Mouse (Mus musculus): ENCODE results near the gene Prkaa1.

Prkaa1 gene

GRCm38 (mm10) chr15:5128176-5128940, 15.3 kb upstream of the Prkaa1 start:
- in situ Hi-C loops (cut with MboI, MseI): loop anchor here (25.0 kb wide), 1 partner anchor 1459 kb away; no protein-coding TSS in a partner anchor

DNA sequence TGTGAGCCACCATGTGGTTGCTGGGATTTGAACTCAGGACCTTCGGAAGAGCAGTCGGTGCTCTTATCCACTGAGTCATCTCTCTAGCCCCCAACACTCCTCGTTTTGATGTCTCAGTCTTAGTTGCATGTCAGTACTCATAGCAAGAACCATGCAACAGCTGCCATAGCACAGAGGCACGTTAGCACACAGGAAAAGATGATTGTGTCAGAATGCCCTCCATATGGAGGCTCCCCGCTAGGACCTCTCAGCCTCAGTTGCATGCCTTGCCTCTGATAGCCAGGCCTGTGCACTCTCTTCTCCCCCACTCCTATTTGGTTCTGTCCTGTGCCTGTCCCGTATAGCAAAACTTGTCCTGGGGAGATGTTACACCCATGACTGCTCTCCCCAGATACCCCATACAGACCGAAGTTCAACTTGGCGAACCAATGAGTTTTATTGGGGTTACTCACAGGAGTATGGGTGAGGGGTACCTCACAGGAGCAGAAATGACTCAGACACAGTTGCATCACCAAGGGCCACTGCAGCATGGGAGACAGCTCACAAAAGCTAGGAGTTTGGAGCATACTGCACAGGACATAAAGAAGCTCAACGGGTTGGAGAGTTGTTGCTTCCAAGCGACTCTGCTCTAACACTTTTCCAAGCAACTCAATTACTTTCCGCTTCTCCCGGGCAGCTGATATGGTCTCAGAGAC, 14.4 kb upstream of the Prkaa1 start:
- in situ Hi-C loops (cut with MboI, MseI): loop anchor here (25.0 kb wide), 1 partner anchor 1458 kb away; no protein-coding TSS in a partner anchor

DNA sequence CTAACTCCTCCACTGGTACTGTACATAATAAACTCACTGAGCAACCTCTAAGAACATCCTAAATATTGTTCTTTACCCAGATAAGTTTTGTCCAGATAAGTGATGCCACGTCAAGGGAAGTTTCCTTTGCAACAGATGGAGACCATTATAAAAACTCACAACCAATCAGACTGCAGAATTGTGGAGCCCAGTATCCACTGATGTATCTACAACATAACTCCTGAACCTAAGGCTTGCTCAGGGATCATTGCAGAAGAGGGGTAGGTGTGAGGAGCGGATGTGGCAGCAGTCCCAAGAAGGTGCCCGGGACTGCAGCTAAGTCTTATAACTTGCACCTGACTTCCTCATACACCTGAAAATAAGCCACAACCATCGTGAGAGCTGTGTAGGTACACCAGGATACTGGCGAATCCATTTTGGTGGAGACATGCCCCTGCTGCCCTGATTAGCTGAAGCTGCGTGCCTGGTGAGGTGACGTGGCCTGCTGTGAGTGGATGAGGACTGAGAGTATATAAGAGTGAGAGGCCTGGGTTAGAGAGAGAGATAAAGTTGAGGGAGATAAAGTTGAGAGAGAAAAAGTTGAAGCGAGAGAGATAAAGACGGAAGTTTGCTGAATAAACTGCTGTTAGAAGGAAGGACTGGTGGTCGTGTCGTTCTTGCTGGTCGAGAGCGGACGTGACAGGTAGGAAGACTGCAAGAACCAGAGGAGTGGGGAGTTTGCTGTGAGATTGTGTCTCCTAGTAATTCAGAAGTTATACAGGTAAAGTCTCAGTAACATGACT, 12.6 kb upstream of the Prkaa1 start:
- in situ Hi-C loops (cut with MboI, MseI): loop anchor here (25.0 kb wide), 1 partner anchor 1456 kb away; no protein-coding TSS in a partner anchor

GRCm38 (mm10) chr15:5133301-5133700, 10.4 kb upstream of the Prkaa1 start:
- in situ Hi-C loops (cut with MboI, MseI): loop anchor here (25.0 kb wide), 1 partner anchor 1454 kb away; no protein-coding TSS in a partner anchor

GRCm38 (mm10) chr15:5134179-5134578, 9.5 kb upstream of the Prkaa1 start:
- in situ Hi-C loops (cut with MboI, MseI): loop anchor here (25.0 kb wide), 1 partner anchor 1453 kb away; no protein-coding TSS in a partner anchor

DNA sequence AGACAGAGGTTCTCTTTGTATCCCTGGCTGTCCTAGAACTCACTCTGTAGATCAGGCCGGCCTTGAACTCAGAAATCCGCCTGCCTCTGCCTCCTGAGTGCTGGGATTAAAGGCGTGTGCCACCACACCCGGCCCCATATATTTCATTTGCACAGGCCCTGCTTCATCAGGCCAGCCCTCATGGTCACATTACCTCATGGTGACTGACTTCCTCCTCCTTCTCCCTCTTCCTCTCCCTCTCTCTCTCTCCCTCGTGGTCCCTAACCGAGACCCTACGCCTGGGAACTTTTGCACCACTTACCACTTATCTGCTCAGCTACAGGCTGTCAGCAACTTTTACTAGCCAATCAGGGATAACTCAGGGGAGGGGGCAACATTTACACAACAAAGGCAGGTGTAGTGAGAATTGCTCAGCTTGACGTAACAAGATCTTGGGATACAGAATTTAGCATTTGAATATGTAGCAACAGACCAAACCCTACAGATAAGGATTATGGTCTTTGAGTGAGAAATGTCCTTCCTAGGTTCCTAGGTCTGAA, 8.6 kb upstream of the Prkaa1 start:
- in situ Hi-C loops (cut with MboI, MseI): loop anchor here (25.0 kb wide), 1 partner anchor 1452 kb away; no protein-coding TSS in a partner anchor

DNA sequence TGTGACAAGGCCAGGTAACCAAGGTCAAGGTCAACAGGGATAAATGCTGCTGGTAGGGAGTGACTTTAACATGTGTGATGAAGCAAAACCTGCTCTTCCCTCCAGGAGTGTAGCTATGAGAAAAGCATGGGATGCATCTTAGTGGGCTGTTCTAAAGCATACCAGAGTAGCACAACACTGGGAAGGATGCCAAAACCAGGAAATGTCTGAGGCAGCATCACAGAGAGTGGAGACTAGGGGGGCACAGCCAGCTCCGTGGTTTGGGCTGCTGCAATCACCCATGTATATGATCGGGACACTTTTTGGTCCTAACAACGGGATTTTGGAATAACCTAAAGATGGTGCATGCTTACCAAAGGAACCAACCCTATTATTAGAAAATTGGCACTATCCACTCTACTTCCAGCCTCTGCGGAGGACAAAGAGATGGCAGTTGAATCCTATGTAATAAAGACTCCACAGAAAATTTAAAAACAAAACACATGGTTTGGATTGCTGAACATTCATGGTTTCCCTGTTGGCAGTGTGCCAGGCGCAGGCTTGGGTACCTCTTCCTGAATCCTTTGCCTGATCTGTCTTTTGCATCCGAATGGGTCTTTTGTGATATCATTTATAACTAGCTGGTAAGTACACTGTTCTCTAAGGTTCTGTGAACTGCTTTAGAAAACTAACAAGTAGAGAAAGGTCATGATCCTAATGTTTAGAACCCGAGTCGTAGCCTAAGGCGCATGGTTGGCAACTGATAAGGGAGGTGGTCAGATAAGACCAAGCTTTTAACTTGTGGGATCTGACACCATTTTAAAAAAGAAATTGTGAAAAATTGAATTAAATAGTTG, 5.4 kb upstream of the Prkaa1 start:
- in situ Hi-C loops (cut with MboI, MseI): loop anchor here (25.0 kb wide), 1 partner anchor 1449 kb away; no protein-coding TSS in a partner anchor

DNA sequence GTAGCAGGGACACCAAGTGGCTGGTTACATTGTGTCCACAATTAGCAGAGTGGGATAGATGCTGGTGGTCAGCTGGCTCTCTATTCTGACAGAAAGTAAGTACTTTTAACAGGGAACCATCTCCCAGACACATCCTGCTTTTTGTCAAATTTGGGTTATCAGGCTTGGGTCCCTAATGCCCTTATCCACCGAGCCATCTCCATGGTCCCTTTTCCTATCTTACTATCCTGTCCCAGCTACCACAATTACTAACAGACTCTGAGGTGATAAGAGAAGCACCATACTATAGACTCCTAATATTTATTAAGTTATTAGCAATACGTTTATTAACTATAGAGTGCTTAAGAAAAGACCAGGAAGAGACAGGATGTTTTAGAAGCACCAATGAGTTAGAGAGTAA, 4.3 kb upstream of the Prkaa1 start:
- in situ Hi-C loops (cut with MboI, MseI): loop anchor here (25.0 kb wide), 1 partner anchor 1448 kb away; no protein-coding TSS in a partner anchor

- in situ Hi-C loops (cut with MboI, MseI): loop anchor here (25.0 kb wide), 1 partner anchor 1447 kb away; no protein-coding TSS in a partner anchor
These were observed 3.8 kb upstream of the Prkaa1 start for GRCm38 (mm10) chr15:5139863-5140262.

- in situ Hi-C loops (cut with MboI, MseI): loop anchor here (25.0 kb wide), 1 partner anchor 1447 kb away; no protein-coding TSS in a partner anchor
These were observed 3.3 kb upstream of the Prkaa1 start for GRCm38 (mm10) chr15:5140357-5140756.

DNA sequence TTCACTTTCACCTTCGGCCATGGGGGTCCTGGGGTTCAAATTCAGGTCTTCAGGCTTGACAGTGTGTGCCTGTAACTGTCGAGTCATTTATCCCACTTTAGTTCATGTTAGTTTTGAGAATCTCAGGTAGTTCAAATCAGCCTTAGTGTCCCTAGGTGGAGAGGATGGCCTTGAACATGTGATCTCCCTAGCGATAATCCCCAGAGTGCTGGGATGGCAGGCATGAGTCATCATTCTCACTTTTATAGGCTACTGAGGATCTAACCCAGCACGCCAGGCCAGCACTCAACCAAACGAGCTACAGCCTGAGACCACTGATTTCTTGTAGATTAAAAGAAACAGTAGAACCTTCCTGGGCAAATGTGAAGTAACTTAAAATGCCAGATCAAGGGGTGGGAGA, 1.6 kb upstream of the Prkaa1 start:
- in situ Hi-C loops (cut with MboI, MseI): loop anchor here (25.0 kb wide), 1 partner anchor 1445 kb away; no protein-coding TSS in a partner anchor

DNA sequence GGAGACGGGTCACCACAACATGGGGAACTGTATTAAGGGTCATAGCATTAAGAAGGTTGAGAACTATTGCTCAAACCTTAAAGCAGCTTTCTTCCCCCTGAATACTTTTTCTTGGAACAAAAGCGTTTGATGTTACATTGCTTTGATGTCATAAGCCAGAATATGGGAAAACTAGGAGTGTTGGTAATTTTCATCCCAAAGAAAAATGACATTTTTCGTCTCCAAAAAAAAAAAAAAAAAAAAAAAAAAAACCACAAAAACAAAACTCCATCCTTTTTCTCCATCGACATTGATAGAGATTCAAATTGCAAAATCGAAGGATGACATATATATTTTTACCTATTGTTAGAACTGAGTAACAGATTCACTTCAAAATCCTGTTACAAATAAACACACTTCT, 947 bp upstream of the Prkaa1 start:
- in situ Hi-C loops (cut with MboI, MseI): loop anchor here (25.0 kb wide), 1 partner anchor 1445 kb away; no protein-coding TSS in a partner anchor

GRCm38 (mm10) chr15:5144021-5144778, 539 bp downstream of the Prkaa1 start:
- in situ Hi-C loops (cut with MboI, MseI): loop anchor here (25.0 kb wide), 1 partner anchor 1443 kb away; no protein-coding TSS in a partner anchor

DNA sequence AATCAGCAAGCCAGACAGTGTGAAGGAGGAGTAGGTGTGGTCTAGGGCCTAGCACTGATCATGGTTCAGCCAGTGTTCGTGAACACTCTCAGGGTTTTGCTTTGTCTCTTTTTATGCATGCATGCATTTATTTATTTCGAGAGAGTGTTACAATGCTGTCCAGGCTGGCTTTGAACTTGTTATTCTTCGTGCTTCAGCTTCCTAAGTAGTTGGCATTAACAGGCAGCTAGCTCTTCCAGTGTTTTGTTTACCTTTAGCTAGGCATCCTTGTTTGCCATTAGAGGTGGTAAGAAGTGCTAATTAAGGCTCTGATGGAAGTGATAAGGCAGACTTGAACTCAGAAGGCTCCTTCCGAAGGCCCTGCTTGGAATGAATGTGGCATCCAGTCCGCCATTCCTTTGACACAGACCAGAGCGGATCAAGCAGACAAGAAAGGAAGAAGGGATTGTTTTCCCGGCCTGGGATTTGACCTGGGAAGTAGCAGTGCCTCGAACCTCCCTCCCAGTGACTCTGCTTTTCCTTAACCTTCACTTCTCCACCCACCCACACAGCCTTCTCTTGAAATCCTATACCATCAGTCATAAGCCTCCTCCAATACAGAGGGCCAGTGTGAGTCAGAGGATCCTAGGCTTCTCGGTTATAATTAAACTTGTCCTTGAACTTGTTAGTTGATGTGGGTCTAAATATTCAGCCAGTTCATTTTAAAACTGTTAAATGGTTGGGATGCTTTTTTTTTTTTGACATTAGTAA, 1.7 kb downstream of the Prkaa1 start:
- in situ Hi-C loops (cut with MboI, MseI): loop anchor here (5.0 to 25.0 kb wide), 3 partner anchors 37 to 1442 kb away; no protein-coding TSS in a partner anchor

- in situ Hi-C loops (cut with MboI, MseI): loop anchor here (5.0 to 25.0 kb wide), 3 partner anchors 33 to 1438 kb away; no protein-coding TSS in a partner anchor
These were observed 5.5 kb downstream of the Prkaa1 start for GRCm38 (mm10) chr15:5149187-5149586.

- in situ Hi-C loops (cut with MboI, MseI): no loop called here
These were observed 8.5 kb downstream of the Prkaa1 start for GRCm38 (mm10) chr15:5152171-5152570.

DNA sequence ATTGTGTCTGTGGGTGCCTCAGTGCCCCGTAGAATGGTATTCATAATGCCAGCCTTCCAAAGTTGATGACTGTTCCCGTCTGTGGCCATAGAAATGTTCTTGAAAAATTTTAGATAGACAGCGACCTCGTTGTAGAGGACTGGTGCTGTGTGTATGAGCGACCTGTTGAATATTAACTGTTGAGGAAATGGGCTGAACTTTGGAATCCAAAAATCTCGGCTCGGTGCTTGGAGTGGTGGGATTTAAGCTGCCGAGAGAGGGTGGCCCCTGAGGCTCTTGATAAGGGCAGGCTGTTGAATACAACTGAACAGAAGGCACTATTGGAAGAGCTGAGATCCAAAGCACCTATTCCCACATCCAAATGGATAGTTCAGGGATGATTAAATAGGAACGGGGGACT, 11.0 kb downstream of the Prkaa1 start:
- in situ Hi-C loops (cut with MboI, MseI): no loop called here

DNA sequence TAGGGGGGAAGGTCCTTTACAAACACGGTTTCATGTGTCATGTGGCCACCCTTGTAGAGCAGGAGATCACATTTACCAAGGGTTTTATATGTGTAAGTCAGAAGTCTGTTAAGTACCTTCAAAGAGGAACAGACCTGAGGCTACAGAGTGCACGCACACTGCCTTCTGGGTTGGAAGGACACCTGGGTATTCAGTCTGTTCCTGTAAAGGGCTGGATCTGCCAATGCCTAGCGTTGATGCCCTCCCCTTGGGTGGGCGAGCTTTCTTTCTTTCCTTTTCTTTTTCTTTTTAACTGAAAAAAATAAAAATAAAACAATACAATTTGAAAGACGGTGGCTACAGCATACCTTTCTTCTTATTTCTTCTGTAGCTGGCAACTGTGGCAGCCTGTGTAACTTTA, 11.4 kb downstream of the Prkaa1 start:
- in situ Hi-C loops (cut with MboI, MseI): no loop called here

Data from T-helper 2 cell (primary cell).